Mouse (Mus musculus) bone marrow, adult 2 months (tissue): ENCODE results near the gene Hjurp.

Experiments
- CTCF ChIP-seq: fragments of 200-500 bp; IDR thresholded peaks from 2 replicates; pipeline ENCODE4 v1.5.1; 2011; ENCODE audit warnings: low read length, control low read depth; ENCODE audit not compliant: control insufficient read depth, insufficient read depth
- POLR2A ChIP-seq: fragments of 200-500 bp; IDR thresholded peaks from 2 replicates; pipeline ENCODE4 v1.6.1; 2011; ENCODE audit warnings: low read depth, mild to moderate bottlenecking, control low read depth, low read length, borderline replicate concordance; ENCODE audit not compliant: control insufficient read depth

DNA sequence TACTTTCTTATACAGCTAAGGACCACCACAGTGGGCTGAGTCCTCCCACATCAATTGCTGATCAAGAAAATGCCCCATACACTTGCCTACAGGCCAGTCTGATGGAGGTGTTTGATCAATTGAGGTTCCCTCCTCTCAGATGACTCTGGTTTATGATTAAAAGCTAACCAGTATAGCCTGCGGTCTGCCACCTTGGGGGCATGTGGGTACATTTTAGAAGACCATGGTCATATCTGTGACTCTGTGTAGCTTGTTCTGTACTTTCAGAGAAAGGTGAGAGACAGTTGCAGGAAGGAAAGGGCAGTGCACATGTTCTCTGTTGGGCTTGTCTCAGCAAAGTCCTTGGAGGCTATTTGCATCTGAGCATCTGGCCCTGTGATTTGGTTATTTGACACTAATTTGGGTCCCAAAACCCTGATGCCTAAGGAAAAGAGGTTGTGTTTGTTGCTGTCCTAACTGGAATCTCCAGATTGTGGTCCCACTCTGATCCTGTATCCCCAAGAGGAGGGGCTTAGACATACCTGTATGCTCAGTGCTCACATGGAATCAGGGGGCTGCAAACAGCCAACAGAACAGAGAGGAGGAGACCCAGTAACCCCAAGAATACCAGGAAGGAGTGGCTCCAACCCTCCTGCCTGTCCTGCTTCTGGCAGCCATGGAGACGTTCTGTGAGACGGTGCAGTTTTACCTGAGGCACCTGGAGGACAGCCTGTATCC is 44.6 kb downstream of the Hjurp start:
- TF ChIP-seq POLR2A (no peak), CTCF (no peak)
